Mouse (Mus musculus) heart, embryonic 13.5 days (tissue): ENCODE measurements around the gene Adamtsl1. TPM values are rescaled to one million over a fixed set of nuclear protein-coding genes. Genes with fewer than 3 reads are reported as not detected.

ENCODE experiments used
- ATAC-seq: fragments of 200-750 bp; cut with Nextera tagmentation; 2 replicates; pipeline ENCODE4 v1.8.0; 2017; ENCODE audit warnings: moderate TSS enrichment; ENCODE audit not compliant: insufficient number of reproducible peaks, low FRiP score, low TSS enrichment; ENCODE audit errors: extremely low read depth
- H3K27ac ChIP-seq: fragments of 300-500 bp; sonication (generic); replicated peaks from 2 replicates; pipeline ENCODE4 v1.5.1; 2015; ENCODE audit warnings: moderate library complexity, mild to moderate bottlenecking, inconsistent platforms
- H3K27me3 ChIP-seq: fragments of 300-500 bp; sonication (generic); replicated peaks from 2 replicates; pipeline ENCODE4 v1.6.1; 2015; ENCODE audit warnings: mild to moderate bottlenecking, inconsistent platforms
- H3K36me3 ChIP-seq: fragments of 300-500 bp; sonication (generic); 2 replicates; pipeline ENCODE4 v1.6.1; 2015; ENCODE audit warnings: mild to moderate bottlenecking, inconsistent platforms
- H3K4me1 ChIP-seq: fragments of 300-500 bp; sonication (generic); 2 replicates; pipeline ENCODE4 v1.6.1; 2015; ENCODE audit warnings: inconsistent platforms
- H3K4me2 ChIP-seq: fragments of 300-500 bp; sonication (generic); 2 replicates; pipeline ENCODE4 v1.6.1; 2015; ENCODE audit warnings: inconsistent platforms, mild to moderate bottlenecking, moderate library complexity
- H3K4me3 ChIP-seq: fragments of 300-500 bp; sonication (generic); 2 replicates; pipeline ENCODE4 v1.5.1; 2015; ENCODE audit warnings: moderate library complexity, mild to moderate bottlenecking, inconsistent platforms
- H3K9ac ChIP-seq: fragments of 300-500 bp; sonication (generic); 2 replicates; pipeline ENCODE4 v1.6.1; 2015; ENCODE audit warnings: inconsistent platforms, mild to moderate bottlenecking, moderate library complexity
- H3K9me3 ChIP-seq: fragments of 300-500 bp; sonication (generic); 2 replicates; pipeline ENCODE4 v1.6.1; 2016; ENCODE audit warnings: inconsistent platforms
- WGBS: fragments of 180-500 bp; shearing (Covaris S2); methylation state at CpG from one replicate; pipeline ENCODE4 v1.1.7; 2015; ENCODE audit warnings: mixed read lengths; 5-methylcytosine and 5-hydroxymethylcytosine counted together
- polyA plus RNA-seq: library from polyadenylated mRNA; unstranded; fragments of >200 nt; fragmentation: Nextera tagmentation; extraction: Ambion mirVana; gene quantifications from 2 replicates; pipeline ENCODE4 v1.2.1, GENCODE M21; 2015

The Adamtsl1 gene
- polyA plus RNA-seq, 1 experiment from 2014 or later, result 11.9 TPM

DNA sequence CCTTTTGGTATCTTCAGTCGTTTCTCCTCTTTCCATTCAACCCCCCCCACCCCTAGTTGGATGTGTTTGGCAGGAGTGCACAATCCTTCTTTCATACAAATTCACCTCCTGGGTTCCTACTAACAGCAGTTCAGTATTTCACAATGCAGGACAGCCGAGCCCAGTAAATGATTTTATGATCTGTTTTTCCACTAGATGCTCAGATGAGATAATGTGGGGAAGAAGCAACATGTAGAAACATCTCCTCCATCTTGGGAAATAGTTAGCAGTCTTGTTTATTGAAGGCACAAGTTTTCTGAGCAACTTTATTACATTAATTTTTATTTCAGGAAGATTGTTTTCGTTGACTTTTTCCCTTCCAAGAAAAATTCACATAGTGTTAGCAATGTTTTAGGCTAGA, 40.7 kb downstream of the Adamtsl1 start:
- Histone ChIP-seq H3K9ac (no peak overlapping the region), H3K4me1 (no peaks in the 10 kb centered on the region), H3K4me3 (no peak overlapping the region), H3K4me2 (no peak overlapping the region), H3K9me3 (no peaks in the 10 kb centered on the region), H3K27me3 (no peaks in the 10 kb centered on the region), H3K27ac (no peak overlapping the region), H3K36me3 (no peaks in the 10 kb centered on the region)
- no peak for ATAC-seq
- 61% methylated on average over 3 of the region's 3 CpGs for WGBS

DNA sequence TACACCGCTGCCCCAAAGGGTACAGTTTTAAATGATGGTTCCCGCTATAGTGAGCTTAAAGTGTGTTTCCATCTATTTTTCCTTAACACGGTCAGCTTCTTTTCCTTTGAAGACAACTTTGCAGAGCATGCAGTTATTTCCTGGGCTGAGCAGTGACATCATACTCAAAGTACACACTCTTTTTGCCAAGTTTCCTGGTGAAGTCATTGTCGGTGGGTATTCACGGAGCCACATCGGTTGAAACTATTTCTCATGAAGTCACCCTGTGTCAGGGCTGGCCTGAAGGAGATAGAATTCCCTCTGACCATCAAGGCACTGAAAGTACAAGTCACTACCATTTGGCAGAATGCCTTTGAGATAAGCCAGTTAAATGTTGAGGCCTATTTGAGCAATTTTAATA, 45.8 kb downstream of the Adamtsl1 start:
- no peak for ATAC-seq
- Histone ChIP-seq H3K36me3 (no peaks in the 10 kb centered on the region), H3K9me3 (no peaks in the 10 kb centered on the region), H3K9ac (no peak overlapping the region), H3K4me1 (no peaks in the 10 kb centered on the region), H3K27ac (no peak overlapping the region), H3K27me3 (no peaks in the 10 kb centered on the region), H3K4me3 (no peak overlapping the region), H3K4me2 (no peak overlapping the region)
- WGBS, result 60% methylated on average over 6 of the region's 6 CpGs

DNA sequence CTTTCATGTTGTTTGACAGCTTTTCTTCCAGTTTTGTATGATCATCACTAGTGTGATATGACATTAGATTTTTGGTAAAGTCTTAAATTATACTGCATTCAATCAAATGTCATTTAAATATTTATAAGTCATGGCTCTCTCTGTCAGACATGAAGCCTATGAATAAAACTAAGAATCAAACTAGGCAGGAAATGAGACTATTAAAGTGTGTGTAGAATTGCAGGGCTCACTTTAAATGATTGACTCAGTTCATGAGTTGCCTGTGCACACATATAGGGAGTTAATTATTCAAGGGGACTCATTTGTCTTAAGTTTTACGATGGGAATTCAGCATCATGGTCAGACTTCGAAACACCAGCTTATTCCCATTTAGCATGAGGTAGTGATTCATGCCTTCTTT, 71.5 kb downstream of the Adamtsl1 start:
- Histone ChIP-seq H3K4me2 (no peak overlapping the region), H3K36me3 (no peaks in the 10 kb centered on the region), H3K9me3 (no peaks in the 10 kb centered on the region), H3K27ac (no peak overlapping the region), H3K27me3 (no peaks in the 10 kb centered on the region), H3K4me3 (no peak overlapping the region), H3K4me1 (no peaks in the 10 kb centered on the region), H3K9ac (no peak overlapping the region)
- WGBS, result 79% methylated on average over 2 of the region's 2 CpGs
- no peak for ATAC-seq

DNA sequence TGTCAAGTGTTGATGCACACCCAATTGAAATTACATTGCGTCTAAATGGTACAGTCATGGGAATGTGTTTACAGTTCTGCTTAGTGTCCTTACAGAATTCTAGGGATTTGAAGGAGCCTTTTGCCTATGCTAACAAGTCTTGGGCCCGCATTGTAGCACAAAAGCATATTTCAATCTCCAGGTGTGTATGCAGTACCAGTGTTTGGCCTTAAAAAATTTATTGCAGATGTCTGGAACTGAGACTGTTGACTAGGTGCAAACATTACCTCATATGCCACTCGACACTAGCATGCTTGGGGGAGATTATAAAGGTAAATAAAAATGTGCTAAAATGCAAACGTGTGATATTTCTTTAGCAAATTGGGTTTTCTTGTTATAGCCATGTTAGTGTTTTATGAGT, 75.0 kb downstream of the Adamtsl1 start:
- Histone ChIP-seq H3K27me3 (no peaks in the 10 kb centered on the region), H3K4me3 (no peak overlapping the region), H3K36me3 (no peaks in the 10 kb centered on the region), H3K4me1 (no peaks in the 10 kb centered on the region), H3K9ac (no peak overlapping the region), H3K27ac (no peak overlapping the region), H3K4me2 (no peak overlapping the region), H3K9me3 (no peaks in the 10 kb centered on the region)
- WGBS, result 67% methylated on average over 4 of the region's 4 CpGs
- ATAC-seq, result no peak

DNA sequence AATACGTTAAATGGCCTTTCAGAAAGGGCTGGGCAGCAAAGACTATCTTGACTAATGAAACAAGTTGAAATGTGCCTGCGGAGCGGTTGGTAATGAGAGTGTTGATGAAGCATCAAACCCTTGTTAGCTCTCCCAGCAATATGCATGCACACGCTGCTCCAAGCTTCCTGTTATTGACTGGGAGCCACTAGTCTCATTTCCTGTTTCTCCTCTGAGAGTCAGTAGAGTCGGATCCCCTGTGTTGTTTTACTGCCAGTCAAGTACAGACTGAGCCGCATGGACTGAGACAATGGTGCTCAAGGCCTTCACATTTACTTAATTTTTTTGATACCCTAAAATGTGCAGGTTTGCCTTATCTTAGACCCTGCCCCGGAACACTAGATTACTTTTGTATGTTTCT, 77.1 kb downstream of the Adamtsl1 start:
- H3K27ac ChIP-seq, result no peak overlapping the region
- H3K4me2 ChIP-seq, result no peak overlapping the region
- no peak overlapping the region for H3K4me3 ChIP-seq
- H3K36me3 ChIP-seq, result no peaks in the 10 kb centered on the region
- no peaks in the 10 kb centered on the region for H3K9me3 ChIP-seq
- no peak for ATAC-seq
- no peaks in the 10 kb centered on the region for H3K27me3 ChIP-seq
- no peak overlapping the region for H3K9ac ChIP-seq
- WGBS, result 59% methylated on average over 7 of the region's 7 CpGs
- no peaks in the 10 kb centered on the region for H3K4me1 ChIP-seq

DNA sequence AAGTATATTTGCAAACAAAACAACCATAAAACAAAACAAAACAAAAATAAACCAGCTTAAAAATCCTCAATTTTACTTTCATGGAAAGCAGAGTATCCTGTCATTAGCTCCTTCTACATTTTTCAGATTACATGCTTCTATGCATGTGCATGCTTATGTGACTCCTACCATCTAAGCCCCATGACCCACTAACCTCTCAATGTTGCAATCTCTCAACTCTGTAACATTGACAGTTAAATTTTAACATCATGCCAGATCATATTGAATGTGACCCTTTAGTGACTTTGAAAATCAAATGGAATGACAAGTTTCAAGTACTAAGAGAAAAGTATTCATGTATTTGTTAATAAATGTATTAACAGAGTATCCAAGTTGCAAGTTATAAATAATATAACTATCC, 80.2 kb downstream of the Adamtsl1 start:
- no peaks in the 10 kb centered on the region for H3K27me3 ChIP-seq
- H3K9me3 ChIP-seq, result no peaks in the 10 kb centered on the region
- ATAC-seq, result no peak
- H3K36me3 ChIP-seq, result no peaks in the 10 kb centered on the region
- H3K9ac ChIP-seq, result no peak overlapping the region
- H3K4me3 ChIP-seq, result no peak overlapping the region
- H3K27ac ChIP-seq, result no peak overlapping the region
- no peak overlapping the region for H3K4me2 ChIP-seq
- no peaks in the 10 kb centered on the region for H3K4me1 ChIP-seq

DNA sequence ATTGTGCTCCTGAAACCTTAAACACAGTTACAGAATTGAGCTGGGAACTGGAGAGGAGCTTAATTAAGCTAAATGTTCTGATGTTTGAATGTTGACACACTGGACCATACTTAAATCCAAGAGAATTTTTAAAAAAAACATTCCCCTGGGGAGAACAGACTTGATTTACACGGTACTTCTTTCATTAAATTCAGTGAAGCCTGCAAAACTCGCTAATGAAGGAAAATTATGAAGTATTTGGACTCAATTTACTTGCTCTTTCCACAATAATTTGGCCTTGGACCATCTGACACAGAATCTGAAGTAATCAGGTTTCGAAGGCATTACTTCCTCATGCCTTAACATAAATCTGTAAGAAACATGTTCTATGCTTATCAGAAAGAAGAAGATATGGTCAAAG, 99.4 kb downstream of the Adamtsl1 start:
- Histone ChIP-seq H3K4me2 (no peak overlapping the region), H3K27me3 (no peaks in the 10 kb centered on the region), H3K9ac (no peak overlapping the region), H3K4me1 (no peaks in the 10 kb centered on the region), H3K36me3 (no peaks in the 10 kb centered on the region), H3K4me3 (no peak overlapping the region), H3K9me3 (no peaks in the 10 kb centered on the region), H3K27ac (no peak overlapping the region)
- WGBS, result 66% methylated on average over 3 of the region's 3 CpGs
- ATAC-seq, result no peak

DNA sequence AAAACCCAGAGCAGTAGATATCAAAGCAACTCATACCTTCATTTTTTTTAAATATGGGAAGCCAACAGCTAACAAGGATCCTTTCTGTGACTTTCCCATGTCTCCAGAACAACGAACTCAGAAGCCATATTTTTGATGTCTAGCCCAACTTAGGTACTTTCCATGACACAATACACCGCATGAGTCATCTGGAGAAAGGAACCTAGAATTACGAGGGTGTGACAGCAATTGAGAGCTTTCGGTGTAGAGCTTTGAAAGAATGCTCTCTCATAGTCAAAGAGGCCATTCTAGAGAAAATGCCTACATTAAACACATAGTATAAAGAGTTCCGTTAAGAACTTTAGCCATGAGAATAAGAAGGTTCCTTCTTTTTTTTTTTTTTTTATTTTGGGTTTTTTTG, 104.8 kb downstream of the Adamtsl1 start:
- ATAC-seq, result no peak
- Histone ChIP-seq H3K4me3 (no peak overlapping the region), H3K27me3 (no peaks in the 10 kb centered on the region), H3K4me1 (no peaks in the 10 kb centered on the region), H3K9ac (no peak overlapping the region), H3K27ac (no peak overlapping the region), H3K4me2 (no peak overlapping the region), H3K36me3 (no peaks in the 10 kb centered on the region), H3K9me3 (no peaks in the 10 kb centered on the region)
- WGBS, result 78% methylated on average over 5 of the region's 5 CpGs

DNA sequence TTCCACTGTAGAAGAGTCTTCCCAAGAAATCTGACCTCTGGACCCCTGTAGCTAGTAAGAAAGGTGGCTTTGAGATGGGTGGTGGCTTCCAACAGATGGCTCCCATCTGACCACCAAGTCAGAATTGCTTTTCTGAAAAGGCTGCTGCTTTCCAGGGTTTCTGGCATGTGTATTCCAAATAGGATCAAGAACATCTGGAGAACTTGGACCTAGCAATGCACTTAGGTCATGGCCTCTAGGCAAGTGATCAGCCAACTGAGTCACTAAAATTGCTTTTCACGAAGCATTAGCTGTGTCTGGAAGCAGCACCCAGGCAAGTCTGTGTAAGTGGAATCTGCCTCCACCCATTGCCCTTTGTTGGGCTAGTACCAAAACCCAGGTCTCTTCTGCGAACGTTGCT, 105.3 kb downstream of the Adamtsl1 start:
- Histone ChIP-seq H3K27me3 (no peaks in the 10 kb centered on the region), H3K4me3 (no peak overlapping the region), H3K4me2 (no peak overlapping the region), H3K27ac (no peak overlapping the region), H3K4me1 (no peaks in the 10 kb centered on the region), H3K9me3 (no peaks in the 10 kb centered on the region), H3K9ac (no peak overlapping the region), H3K36me3 (no peaks in the 10 kb centered on the region)
- ATAC-seq, result no peak
- WGBS, result 73% methylated on average over 3 of the region's 3 CpGs

DNA sequence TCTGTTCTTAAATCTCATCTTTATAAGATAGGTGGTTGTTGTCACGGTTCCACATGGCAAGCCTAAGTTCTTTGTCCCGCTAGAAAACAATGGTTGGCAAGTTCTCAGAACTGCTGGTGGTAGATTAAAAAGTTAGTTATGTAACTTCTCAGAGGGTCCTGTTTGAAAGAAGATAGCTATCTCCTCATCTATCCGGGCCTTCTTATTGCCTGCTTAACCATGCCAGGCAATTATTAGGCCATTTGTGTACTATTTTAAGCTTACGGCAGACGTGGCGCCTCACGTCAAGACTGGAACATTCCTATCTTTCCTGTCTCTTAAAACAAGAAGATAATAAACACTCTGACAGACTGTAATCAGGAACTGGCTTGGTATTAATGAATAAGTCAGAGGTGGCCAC, 115.4 kb downstream of the Adamtsl1 start:
- no peaks in the 10 kb centered on the region for H3K27me3 ChIP-seq
- no peaks in the 10 kb centered on the region for H3K9me3 ChIP-seq
- ATAC-seq, result no peak
- no peak overlapping the region for H3K27ac ChIP-seq
- 40% methylated on average over 7 of the region's 7 CpGs for WGBS
- no peak overlapping the region for H3K9ac ChIP-seq
- no peak overlapping the region for H3K4me2 ChIP-seq
- no peaks in the 10 kb centered on the region for H3K36me3 ChIP-seq
- peaks cover 12% of the 10 kb centered on the region for H3K4me1 ChIP-seq
- no peak overlapping the region for H3K4me3 ChIP-seq

DNA sequence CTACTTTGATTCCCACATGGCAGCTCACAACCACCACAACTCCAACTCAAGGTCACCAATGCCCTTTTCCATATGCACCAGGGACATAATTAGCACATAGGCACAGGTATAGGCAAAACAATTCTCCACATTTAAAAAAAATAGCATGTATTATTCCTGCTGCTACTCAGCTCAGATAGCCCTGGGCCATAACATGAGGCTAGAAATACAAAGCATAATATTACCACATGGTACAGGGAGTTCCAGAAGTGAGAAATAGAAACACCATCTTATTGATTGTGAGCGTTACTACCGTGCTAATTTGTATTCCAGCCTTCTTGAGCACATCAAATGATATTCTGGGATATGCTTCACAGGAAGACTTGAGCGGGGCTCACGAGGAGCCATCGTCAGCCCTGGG, 155.3 kb downstream of the Adamtsl1 start:
- no peaks in the 10 kb centered on the region for H3K4me1 ChIP-seq
- ATAC-seq, result no peak
- 79% methylated on average over 5 of the region's 5 CpGs for WGBS

DNA sequence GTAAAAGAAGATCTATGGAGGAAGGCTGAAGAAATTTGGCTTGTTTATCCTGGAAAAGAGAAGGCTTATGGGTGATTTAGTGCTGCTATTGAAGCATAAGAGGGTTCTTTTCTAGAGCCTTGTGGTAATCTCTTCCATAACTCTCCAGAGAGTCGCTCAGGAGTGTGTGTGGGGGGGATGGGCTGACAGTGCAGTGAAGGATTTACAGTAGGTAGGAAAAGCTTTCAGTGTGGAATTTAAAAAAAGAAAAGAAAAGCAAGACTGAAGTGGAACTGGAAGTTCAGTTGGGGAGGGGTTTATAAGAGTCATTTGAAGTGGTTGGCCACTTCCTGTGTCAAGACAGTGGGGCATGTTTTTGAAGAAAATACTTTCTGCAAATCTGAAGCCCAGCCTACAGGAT, 155.8 kb downstream of the Adamtsl1 start:
- ATAC-seq, result no peak
- Histone ChIP-seq H3K9ac (no peak overlapping the region), H3K9me3 (no peaks in the 10 kb centered on the region), H3K27me3 (no peaks in the 10 kb centered on the region), H3K27ac (no peak overlapping the region), H3K4me2 (no peak overlapping the region), H3K36me3 (no peaks in the 10 kb centered on the region), H3K4me3 (no peak overlapping the region), H3K4me1 (no peaks in the 10 kb centered on the region)
- 59% methylated on average over 1 of the region's 1 CpGs for WGBS

More for the DNA sequence above, 155.3 kb downstream of the Adamtsl1 start:
- H3K4me3 ChIP-seq, result no peak overlapping the region
- H3K36me3 ChIP-seq, result no peaks in the 10 kb centered on the region
- no peak overlapping the region for H3K9ac ChIP-seq
- H3K27ac ChIP-seq, result no peak overlapping the region
- H3K27me3 ChIP-seq, result no peaks in the 10 kb centered on the region
- H3K4me2 ChIP-seq, result no peak overlapping the region
- no peaks in the 10 kb centered on the region for H3K9me3 ChIP-seq

DNA sequence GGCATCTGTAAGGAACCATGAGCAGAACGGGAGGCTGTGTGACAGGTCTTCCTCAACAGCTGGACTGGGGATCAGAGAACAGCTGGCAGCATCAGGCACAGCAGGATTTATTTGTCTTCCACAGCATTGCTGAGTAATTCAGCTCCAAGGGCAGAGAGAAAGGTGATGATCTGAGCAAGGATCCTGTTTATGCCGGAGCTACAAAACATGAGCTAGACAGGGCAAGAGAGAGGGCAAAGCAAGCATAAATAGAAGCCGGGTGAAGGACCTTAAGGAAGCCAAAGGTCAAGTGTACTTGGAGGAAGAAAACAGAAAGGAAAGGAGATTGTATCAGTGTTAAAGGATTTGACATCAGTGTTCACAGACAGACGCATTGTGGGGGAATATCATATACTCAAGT, 158.3 kb downstream of the Adamtsl1 start:
- H3K36me3 ChIP-seq, result no peaks in the 10 kb centered on the region
- no peaks in the 10 kb centered on the region for H3K4me1 ChIP-seq
- WGBS, result 50% methylated on average over 4 of the region's 4 CpGs
- no peaks in the 10 kb centered on the region for H3K27me3 ChIP-seq
- H3K27ac ChIP-seq, result no peak overlapping the region
- H3K9ac ChIP-seq, result no peak overlapping the region
- no peaks in the 10 kb centered on the region for H3K9me3 ChIP-seq
- ATAC-seq, result no peak
- no peak overlapping the region for H3K4me2 ChIP-seq
- no peak overlapping the region for H3K4me3 ChIP-seq
